Mouse (Mus musculus) lung, adult 2 months (tissue): Measurements from ENCODE around the gene Cox7a2.
A peak's percentile ranks its signal among the peaks of the same experiment; 100 is the strongest.

Source experiments
- CTCF ChIP-seq: fragments of 200-500 bp; IDR thresholded peaks from 2 replicates; pipeline ENCODE4 v1.5.1; 2011; ENCODE audit warnings: mild to moderate bottlenecking, low read length, control low read depth; ENCODE audit not compliant: insufficient read depth
- POLR2A ChIP-seq: fragments of 200-500 bp; IDR thresholded peaks from 2 replicates; pipeline ENCODE4 v1.6.1; 2011; ENCODE audit warnings: low read depth, mild to moderate bottlenecking, control low read depth, low read length, borderline replicate concordance; ENCODE audit errors: extremely low read depth

- TF ChIP-seq CTCF: peak; percentile 37; the same call in 1 of the 2 replicates
- no peak for TF ChIP-seq POLR2A
Measured at GRCm38 (mm10) chr9:79721056-79721455, 38.6 kb downstream of the Cox7a2 start.
